Mouse (Mus musculus) megakaryocyte, embryonic 14.5 days (primary cell): ENCODE measurements around the gene Anpep.

Source experiments
- FLI1 ChIP-seq: IDR thresholded peaks from 2 replicates; pipeline ENCODE4 v1.6.1; 2012; ENCODE audit warnings: low read length, inconsistent platforms, mixed read lengths
- GATA1 ChIP-seq: IDR thresholded peaks from 3 replicates; pipeline ENCODE4 v1.6.1; 2012; ENCODE audit warnings: mixed read lengths, low read length, inconsistent platforms, borderline replicate concordance

- TF ChIP-seq GATA1 (no peak), FLI1 (no peak)
Measured at GRCm38 (mm10) chr7:79858202-79858934, 2.5 kb downstream of the Anpep start.
